8 mouse cellular contexts compared by ENCODE assay signal in the genomic region with DNA sequence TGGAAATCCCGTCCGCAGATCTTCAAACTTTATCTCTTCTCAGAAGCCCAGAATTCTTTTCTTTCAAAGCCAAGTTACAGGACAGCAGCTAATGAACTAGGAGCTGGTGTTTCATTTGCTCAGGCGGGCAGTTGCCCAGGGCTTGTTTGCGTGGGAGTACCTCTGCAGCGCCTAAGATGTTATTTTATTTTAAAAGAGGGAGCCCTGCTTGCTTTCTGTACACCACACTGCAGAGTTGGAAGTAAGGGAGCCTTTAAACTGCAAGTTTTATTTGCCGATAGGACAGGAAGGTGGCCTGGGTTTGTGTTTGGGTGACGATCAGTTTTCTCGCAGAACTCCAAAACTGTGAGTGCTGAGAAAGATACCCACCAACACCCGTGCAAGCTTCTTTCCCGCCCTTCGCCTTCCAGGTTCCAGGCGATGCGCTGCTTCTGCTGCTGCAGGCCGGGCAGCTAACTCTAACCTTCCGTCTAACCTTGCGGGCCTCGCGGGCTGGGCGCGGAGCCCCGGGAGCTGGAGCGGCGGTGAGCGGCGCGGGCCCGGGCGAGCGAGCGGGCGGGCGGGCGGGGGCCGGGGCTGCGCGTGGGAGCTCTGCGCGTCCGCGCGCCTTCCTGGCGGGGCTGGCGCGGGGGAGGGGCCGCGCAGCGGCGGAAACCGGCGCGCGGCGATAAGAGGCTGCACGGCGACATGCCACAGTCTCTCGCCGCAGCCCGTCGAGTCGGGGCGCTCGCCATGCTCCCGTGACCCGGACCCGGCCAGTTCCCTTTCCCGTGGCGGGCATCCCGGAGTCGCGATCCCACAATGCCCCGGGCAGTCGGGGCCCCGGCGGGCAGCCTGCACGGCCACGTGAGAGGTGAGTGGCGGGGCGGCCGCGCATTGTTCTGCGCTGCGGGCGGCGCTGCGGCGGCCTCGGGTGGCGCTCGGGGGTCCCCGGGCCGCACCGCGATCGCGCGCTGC. TPM values are rescaled to one million over a fixed set of nuclear protein-coding genes. Genes with fewer than 3 reads are reported as not detected.
DNase-seq lines count a peak whose midpoint lies in the region; ATAC-seq and TF ChIP-seq lines count a peak whose summit lies in the region.

No protein-coding gene starts in this region.

- H3K9ac ChIP-seq in forebrain, embryonic 14.5 days (ENCODE audit: low read length): peak overlapping the region; percentile 82
- H3K9ac ChIP-seq in neural tube, embryonic 14.5 days (replicated peaks; ENCODE audit: low read depth, low read length): peak overlapping the region; percentile 95

- H3K36me3 ChIP-seq in forebrain, embryonic 14.5 days (ENCODE audit: control insufficient read depth, insufficient read depth, low read length): no peaks in the 10 kb centered on the region
- H3K36me3 ChIP-seq in neural tube, embryonic 14.5 days (ENCODE audit: control insufficient read depth, insufficient read depth, low read length): no peaks in the 10 kb centered on the region
- H3K36me3 ChIP-seq in testis, adult 2 months (ENCODE audit: control insufficient read depth, insufficient read depth, low read length): no peaks in the 10 kb centered on the region

- no peaks in the 10 kb centered on the region for H3K27me3 ChIP-seq in forebrain, embryonic 14.5 days (replicated peaks; ENCODE audit: control insufficient read depth, insufficient read depth, low read length)
- H3K27me3 ChIP-seq in neural tube, embryonic 14.5 days (ENCODE audit: control insufficient read depth, insufficient read depth, low read length): no peaks in the 10 kb centered on the region
- H3K27me3 ChIP-seq in testis, adult 2 months (ENCODE audit: control insufficient read depth, insufficient read depth, low read length): no peaks in the 10 kb centered on the region

- DNase-seq in ES-CJ7 (ENCODE audit: low read depth, low spot score): peak; percentile 36
- DNase-seq in cerebellum, adult 11 months: peak; percentile 85
- DNase-seq in forebrain, embryonic 14.5 days (ENCODE audit: low spot score): peak; percentile 76
- DNase-seq in heart, postnatal 10 days: peak; percentile 89 to 91
- peak; percentile 79 to 87 for DNase-seq in kidney, postnatal 4 days
- DNase-seq in lung, adult 18-20 months: peak; percentile 87 to 88

- H3K4me1 ChIP-seq in forebrain, embryonic 14.5 days (ENCODE audit: control insufficient read depth, insufficient read depth, low read length): peaks cover 17% of the 10 kb centered on the region
- peaks cover 31% of the 10 kb centered on the region for H3K4me1 ChIP-seq in neural tube, embryonic 14.5 days (ENCODE audit: control insufficient read depth, insufficient read depth, low read length)
- peaks cover 6% of the 10 kb centered on the region for H3K4me1 ChIP-seq in testis, adult 2 months (ENCODE audit: control insufficient read depth, insufficient read depth, low read length)

- H3K4me2 ChIP-seq in forebrain, embryonic 14.5 days (ENCODE audit: low read length): peak overlapping the region; percentile 75
- H3K4me2 ChIP-seq in neural tube, embryonic 14.5 days (ENCODE audit: low read depth, low read length): peak overlapping the region; percentile 75

- under 1% methylated on average over 77 of the region's 96 CpGs for WGBS in forebrain, embryonic 14.5 days
- under 1% methylated on average over 63 of the region's 96 CpGs for WGBS in neural tube, embryonic 14.5 days

- intact Hi-C loops in heart, postnatal 10 days (cut with DNase I): loop anchor here (5.0 kb wide), 2 partner anchors 71 to 101 kb away; no protein-coding TSS in a partner anchor

- H3K9me3 ChIP-seq in forebrain, embryonic 14.5 days (replicated peaks; ENCODE audit: control insufficient read depth, low read length): no peaks in the 10 kb centered on the region
- H3K9me3 ChIP-seq in neural tube, embryonic 14.5 days (ENCODE audit: control insufficient read depth, low read length): no peaks in the 10 kb centered on the region

- TF ChIP-seq POLR2A in testis, adult 2 months (IDR thresholded peaks at IDR 0.05; ENCODE audit: control insufficient read depth, low read depth, low read length): no peak; the same call in 1 of the 2 replicates

- no peak for TF ChIP-seq CTCF in testis, adult 2 months (IDR thresholded peaks at IDR 0.05; ENCODE audit: control insufficient read depth, insufficient read depth, insufficient replicate concordance, low read depth, low read length)

- peak overlapping the region; percentile 84 for H3K27ac ChIP-seq in forebrain, embryonic 14.5 days (ENCODE audit: low read depth, low read length)
- H3K27ac ChIP-seq in neural tube, embryonic 14.5 days (ENCODE audit: low read depth, low read length): peak overlapping the region; percentile 91
- H3K27ac ChIP-seq in testis, adult 2 months (ENCODE audit: control insufficient read depth, insufficient read depth, low read depth, low read length): peak overlapping the region; percentile 85

- peak overlapping the region; percentile 75 for H3K4me3 ChIP-seq in forebrain, embryonic 14.5 days (ENCODE audit: low read depth, low read length)
- H3K4me3 ChIP-seq in neural tube, embryonic 14.5 days (ENCODE audit: low read depth, low read length): peak overlapping the region; percentile 93
- peak overlapping the region; percentile 93 for H3K4me3 ChIP-seq in testis, adult 2 months (ENCODE audit: control insufficient read depth, low read depth, low read length)

- peak; percentile 92 for ATAC-seq in forebrain, embryonic 14.5 days
- peak; percentile 93 for ATAC-seq in neural tube, embryonic 14.5 days (ENCODE audit: low read depth)

RNA-seq across cellular contexts. Expression of a gene that starts 28.2 kb away (rescaled TPM):
- 43.9 and 56.0 TPM in 2 replicates for polyA plus RNA-seq in forebrain, embryonic 14.5 days (2014; fragmentation: Nextera tagmentation; extraction: Ambion mirVana)
- total RNA-seq in heart, postnatal 10 days (2021): 100 to 1,000 TPM; 185 to 187 TPM
- 63.1 and 76.3 TPM in 2 replicates for polyA plus RNA-seq in neural tube, embryonic 14.5 days (2014; fragmentation: Nextera tagmentation; extraction: Ambion mirVana)
- 10.1 and 13.2 TPM in 2 replicates for polyA plus RNA-seq in testis, adult 2 months (2012; rRNA removed)

Comparison
In these comparisons a context has a peak if more than half of its experiments do, and no peak if none do; other contexts are left out.
1. Peak in every context shown above with its lines: DNase-seq, ATAC-seq, H3K4me3 ChIP-seq and H3K27ac ChIP-seq.
2. DNase-seq: peak in every context shown above with its lines; median percentile 90 in heart, postnatal 10 days; 88 in lung, adult 18-20 months; 85 in cerebellum, adult 11 months; 83 in kidney, postnatal 4 days; 76 in forebrain, embryonic 14.5 days; 36 in ES-CJ7.